Mouse (Mus musculus) liver, postnatal 0 days (tissue): Measurements from ENCODE around the gene Gm17606.

Experiments
- CTCF ChIP-seq: sonication (generic); IDR thresholded peaks from 2 replicates; pipeline ENCODE4 v1.5.1; 2016; ENCODE audit warnings: antibody characterized with exemption, low read depth
- EP300 ChIP-seq: IDR thresholded peaks from 2 replicates; pipeline ENCODE4 v1.6.1; 2016; ENCODE audit warnings: antibody characterized with exemption, low read depth, mild to moderate bottlenecking

GRCm38 (mm10) chr14:54638210-54638609, 2.5 kb upstream of the Gm17606 start:
- TF ChIP-seq CTCF (peak; percentile 21; the same call in 1 of the 2 replicates), EP300 (no peak)
